Mouse (Mus musculus) B cell, adult 2 months (primary cell): ENCODE results near the gene Hsp90ab1.
A peak's percentile ranks its signal among the peaks of the same experiment; 100 is the strongest.

Experiments
- DNase-seq, 2 experiments: peaks; one replicate each; pipeline ENCODE4 v3.0.0; 2022

Hsp90ab1 gene

GRCm38 (mm10) chr17:45538394-45538793 is 34.7 kb downstream of the Hsp90ab1 start:
- DNase-seq, result no peak

- peak; percentile 39 to 44 for DNase-seq
Observed at GRCm38 (mm10) chr17:45536264-45536663, 36.8 kb downstream of the Hsp90ab1 start.

DNA sequence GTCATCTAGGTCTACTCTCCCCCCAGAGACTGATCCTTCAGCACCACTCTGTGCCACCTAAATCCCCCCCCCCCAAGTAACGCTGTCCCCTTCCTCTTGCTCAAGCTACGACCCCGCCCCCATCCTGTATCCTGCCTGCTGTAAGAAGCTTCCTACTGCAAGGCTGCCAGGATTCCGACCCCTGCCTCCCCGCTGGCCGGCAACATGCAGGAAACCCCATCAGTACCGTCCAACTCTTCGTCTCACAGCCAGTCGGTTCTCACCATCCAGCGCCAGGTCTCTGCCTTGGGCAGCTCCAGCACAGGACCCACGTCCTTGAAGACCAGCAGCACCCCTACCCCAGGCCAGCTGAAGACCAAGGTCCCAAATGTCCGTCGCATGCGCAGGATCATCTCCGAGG is 40.2 kb downstream of the Hsp90ab1 start:
- no peak for DNase-seq

GRCm38 (mm10) chr17:45530346-45530782 is 42.7 kb downstream of the Hsp90ab1 start:
- DNase-seq, result no peak

GRCm38 (mm10) chr17:45526571-45526970 is 46.5 kb downstream of the Hsp90ab1 start:
- DNase-seq, result no peak

DNA sequence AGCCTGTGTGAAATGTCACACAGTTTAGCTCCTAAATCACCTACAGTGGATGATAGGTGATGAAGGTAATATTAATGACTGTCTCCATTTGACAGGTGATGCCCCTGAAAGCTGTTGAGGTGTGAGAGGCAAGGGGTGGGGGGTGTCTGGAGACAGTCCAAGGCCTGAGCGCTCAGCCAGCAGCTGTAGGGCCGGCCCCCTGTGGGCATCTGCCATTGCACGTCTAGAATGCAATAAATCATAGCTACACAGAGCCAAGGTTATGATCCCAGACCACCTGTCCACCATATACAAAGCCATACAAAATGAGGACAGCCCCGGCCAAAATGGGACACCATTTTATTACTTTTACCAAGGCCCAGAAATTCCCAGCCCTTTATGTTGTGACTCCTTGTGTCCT is 48.1 kb downstream of the Hsp90ab1 start:
- DNase-seq, result no peak

DNA sequence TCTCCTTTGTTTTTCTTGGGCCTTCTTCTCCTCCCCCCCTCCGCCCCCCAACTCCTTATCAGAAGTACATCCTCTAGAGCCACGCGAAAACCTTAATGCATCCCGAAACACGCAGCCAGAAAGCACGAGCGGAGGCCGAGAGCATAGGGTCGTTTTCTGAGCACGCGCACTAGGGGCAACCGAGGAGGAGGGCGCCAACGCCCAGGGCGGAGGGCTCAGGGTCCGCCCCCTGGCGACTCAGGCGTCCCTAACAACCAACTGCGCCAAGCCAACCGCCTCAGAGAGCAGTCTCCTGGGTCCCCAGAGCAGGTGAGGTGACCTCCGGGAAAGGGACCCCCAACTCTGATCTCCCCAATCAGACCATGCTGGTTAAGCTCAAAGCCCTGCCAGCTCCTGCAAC is 49.8 kb downstream of the Hsp90ab1 start, which contains the start of gene Tcte1:
Tcte1 (plus strand) TSS at position 172 of the 400 bp plus-strand sequence.
- no peak for DNase-seq

- DNase-seq, result no peak
Observed at GRCm38 (mm10) chr17:45520136-45520535, 52.9 kb downstream of the Hsp90ab1 start.

GRCm38 (mm10) chr17:45518766-45519475 is 54.1 kb downstream of the Hsp90ab1 start:
- DNase-seq, result no peak
